Mouse (Mus musculus) hindbrain, embryonic 11.5 days (tissue): ENCODE measurements around the gene Zeb2. TPM values are rescaled to one million over a fixed set of nuclear protein-coding genes. Genes with fewer than 3 reads are reported as not detected.

ENCODE experiments used
- ATAC-seq: fragments of 200-750 bp; cut with Nextera tagmentation; 2 replicates; pipeline ENCODE4 v1.8.0; 2017; ENCODE audit warnings: mild to moderate bottlenecking, moderate TSS enrichment, moderate library complexity; ENCODE audit not compliant: low FRiP score
- DNase-seq: peaks from one replicate; pipeline ENCODE4 v3.0.0-alpha.2; 2015; ENCODE audit warnings: low spot score
- H3K27ac ChIP-seq: fragments of 300-500 bp; sonication (generic); 2 replicates; pipeline ENCODE4 v1.5.1; 2014; ENCODE audit warnings: mild to moderate bottlenecking, low read depth, low read length
- H3K27me3 ChIP-seq: fragments of 300-500 bp; sonication (generic); 2 replicates; pipeline ENCODE4 v1.6.1; 2014; ENCODE audit warnings: mild to moderate bottlenecking, low read length, moderate library complexity, mixed read lengths; ENCODE audit not compliant: control insufficient read depth, insufficient read depth
- H3K36me3 ChIP-seq: fragments of 300-500 bp; sonication (generic); 2 replicates; pipeline ENCODE4 v1.6.1; 2014; ENCODE audit warnings: mild to moderate bottlenecking, low read length, moderate library complexity, mixed read lengths; ENCODE audit not compliant: control insufficient read depth, insufficient read depth
- H3K4me1 ChIP-seq: fragments of 300-500 bp; sonication (generic); replicated peaks from 2 replicates; pipeline ENCODE4 v1.6.1; 2014; ENCODE audit warnings: low read length, mixed read lengths; ENCODE audit not compliant: control insufficient read depth, insufficient read depth
- H3K4me2 ChIP-seq: fragments of 300-500 bp; sonication (generic); replicated peaks from 2 replicates; pipeline ENCODE4 v1.6.1; 2014; ENCODE audit warnings: mild to moderate bottlenecking, low read depth, low read length
- H3K4me3 ChIP-seq: fragments of 300-500 bp; sonication (generic); 2 replicates; pipeline ENCODE4 v1.5.1; 2014; ENCODE audit warnings: low read depth, low read length
- H3K9ac ChIP-seq: fragments of 300-500 bp; sonication (generic); 2 replicates; pipeline ENCODE4 v1.6.1; 2014; ENCODE audit warnings: low read depth, low read length
- H3K9me3 ChIP-seq: fragments of 300-500 bp; sonication (generic); 2 replicates; pipeline ENCODE4 v1.6.1; 2016; ENCODE audit warnings: low read length; ENCODE audit not compliant: control insufficient read depth
- WGBS: fragments of 180-500 bp; shearing (Covaris S2); extraction: QIAGEN DNeasy Blood & Tissue Kit; methylation state at CpG from one replicate; pipeline ENCODE4 v1.1.7; 2014; 5-methylcytosine and 5-hydroxymethylcytosine counted together
- polyA plus RNA-seq: library from polyadenylated mRNA; unstranded; fragments of >200 nt; fragmentation: Nextera tagmentation; extraction: Ambion mirVana; gene quantifications from 2 replicates; pipeline ENCODE4 v1.2.1, GENCODE M21; 2014

The Zeb2 gene
- polyA plus RNA-seq, 1 experiment from 2014 or later: 58.8 TPM

DNA sequence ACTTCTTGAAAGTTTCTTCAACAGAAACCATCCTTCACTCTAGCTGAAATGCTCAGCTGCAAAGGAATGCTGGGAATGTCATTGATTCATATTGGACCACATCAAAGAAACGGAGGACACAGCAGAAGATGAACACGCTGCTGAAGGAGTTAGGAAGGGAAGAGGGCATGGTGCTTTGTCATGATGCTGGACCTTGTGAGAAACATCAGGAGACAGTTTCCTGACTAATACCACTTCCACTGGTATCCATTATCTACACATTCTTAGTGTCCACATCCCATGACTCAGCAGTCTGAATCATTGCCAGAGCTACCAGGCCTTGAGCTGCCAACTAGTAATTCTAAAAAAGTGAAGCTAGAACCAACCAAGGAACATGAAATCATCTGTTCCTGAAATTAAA is 148.0 kb downstream of the Zeb2 start:
- 85% methylated on average over 2 of the region's 2 CpGs for WGBS
- Histone ChIP-seq H3K27me3 (no peaks in the 10 kb centered on the region), H3K4me2 (no peak overlapping the region), H3K9me3 (no peaks in the 10 kb centered on the region), H3K4me1 (no peaks in the 10 kb centered on the region), H3K27ac (no peak overlapping the region), H3K36me3 (no peaks in the 10 kb centered on the region), H3K4me3 (no peak overlapping the region), H3K9ac (no peak overlapping the region)
- no peak for ATAC-seq
- no peak for DNase-seq

DNA sequence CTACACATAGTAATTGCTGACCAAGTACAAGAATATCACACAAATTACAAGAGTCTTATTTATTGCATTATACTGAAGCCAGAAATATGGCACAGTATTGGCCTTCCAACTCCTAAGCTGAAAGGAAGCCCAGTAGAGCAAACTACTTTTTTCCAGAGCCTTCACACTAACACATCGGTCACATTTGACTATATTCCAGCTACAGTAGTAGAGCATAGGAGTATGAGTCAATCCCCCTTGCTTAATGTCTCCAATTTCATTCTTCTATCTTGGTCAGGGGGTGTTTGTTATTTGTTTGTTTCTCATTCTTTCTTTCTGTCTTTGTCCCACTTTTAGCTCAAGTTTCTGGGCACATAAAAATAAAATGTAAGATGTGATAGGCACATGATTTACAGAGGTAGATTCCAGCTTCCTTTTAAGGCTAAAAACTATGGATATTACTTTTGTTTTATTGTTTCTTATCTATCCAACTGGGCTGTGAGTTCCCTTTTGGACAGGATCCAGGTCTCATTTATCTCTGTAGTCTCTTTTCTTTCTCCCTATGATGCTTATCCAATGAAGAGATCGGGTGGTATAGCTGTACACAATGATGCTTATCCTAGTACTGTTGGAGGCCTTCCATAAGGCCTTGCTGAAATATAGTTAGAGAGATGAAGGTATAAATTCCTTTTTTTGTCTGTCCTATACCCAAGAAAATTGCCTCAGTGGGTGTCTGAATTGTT is 151.2 kb downstream of the Zeb2 start:
- Histone ChIP-seq H3K4me1 (no peaks in the 10 kb centered on the region), H3K36me3 (no peaks in the 10 kb centered on the region), H3K27ac (no peak overlapping the region), H3K27me3 (no peaks in the 10 kb centered on the region), H3K4me3 (no peak overlapping the region), H3K4me2 (no peak overlapping the region), H3K9ac (no peak overlapping the region), H3K9me3 (no peaks in the 10 kb centered on the region)
- 89% methylated on average over 2 of the region's 2 CpGs for WGBS
- DNase-seq (no peak), ATAC-seq (no peak)

DNA sequence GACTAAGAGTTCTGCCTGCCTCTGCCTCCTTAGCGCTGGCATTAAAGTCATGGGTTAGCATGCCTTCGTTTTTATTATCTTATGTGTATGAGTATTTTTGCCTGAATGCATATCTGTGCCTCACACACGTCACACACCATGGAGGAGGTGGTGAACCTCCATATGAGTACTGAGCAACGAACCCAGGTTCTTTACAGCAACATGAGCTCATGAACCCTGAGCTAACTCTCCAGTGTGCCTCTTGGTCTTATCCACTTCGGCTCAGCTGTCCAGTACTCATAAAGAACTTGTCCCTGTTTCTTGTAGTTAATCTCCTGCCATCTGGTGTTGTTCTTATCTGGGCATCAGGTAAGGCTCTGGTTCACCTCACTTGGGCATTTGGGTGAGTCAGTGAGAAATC is 154.6 kb downstream of the Zeb2 start:
- no peak overlapping the region for H3K4me3 ChIP-seq
- H3K9me3 ChIP-seq: no peaks in the 10 kb centered on the region
- no peaks in the 10 kb centered on the region for H3K4me1 ChIP-seq
- no peak overlapping the region for H3K27ac ChIP-seq
- no peak overlapping the region for H3K9ac ChIP-seq
- no peaks in the 10 kb centered on the region for H3K27me3 ChIP-seq
- no peak for ATAC-seq
- WGBS: 92% methylated on average over 5 of the region's 5 CpGs
- no peak overlapping the region for H3K4me2 ChIP-seq
- DNase-seq: no peak
- no peaks in the 10 kb centered on the region for H3K36me3 ChIP-seq

DNA sequence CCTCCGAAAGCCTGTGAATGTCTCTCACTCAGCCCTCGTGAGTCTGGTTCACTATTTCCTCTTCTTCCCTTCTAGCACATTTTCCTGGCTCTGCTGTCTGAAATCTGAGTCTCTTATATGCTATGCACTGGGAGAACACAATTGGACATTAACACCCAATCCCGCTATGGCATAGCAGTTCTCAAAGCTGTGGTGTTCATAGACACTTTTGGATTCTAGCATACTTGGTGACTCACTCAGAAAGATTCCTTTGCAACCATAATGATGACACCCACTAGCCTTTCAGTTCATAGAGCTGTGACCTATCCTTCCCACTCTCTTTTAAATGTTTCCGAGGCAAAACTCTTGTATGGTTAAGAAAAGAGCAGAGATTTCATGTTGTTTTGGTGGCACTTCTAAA is 156.0 kb downstream of the Zeb2 start:
- no peaks in the 10 kb centered on the region for H3K9me3 ChIP-seq
- WGBS: 91% methylated on average over 4 of the region's 4 CpGs
- no peaks in the 10 kb centered on the region for H3K4me1 ChIP-seq
- ATAC-seq (no peak), DNase-seq (no peak)
- H3K36me3 ChIP-seq: no peaks in the 10 kb centered on the region
- no peak overlapping the region for H3K4me3 ChIP-seq
- H3K9ac ChIP-seq: no peak overlapping the region
- no peak overlapping the region for H3K27ac ChIP-seq
- H3K4me2 ChIP-seq: no peak overlapping the region
- H3K27me3 ChIP-seq: no peaks in the 10 kb centered on the region

DNA sequence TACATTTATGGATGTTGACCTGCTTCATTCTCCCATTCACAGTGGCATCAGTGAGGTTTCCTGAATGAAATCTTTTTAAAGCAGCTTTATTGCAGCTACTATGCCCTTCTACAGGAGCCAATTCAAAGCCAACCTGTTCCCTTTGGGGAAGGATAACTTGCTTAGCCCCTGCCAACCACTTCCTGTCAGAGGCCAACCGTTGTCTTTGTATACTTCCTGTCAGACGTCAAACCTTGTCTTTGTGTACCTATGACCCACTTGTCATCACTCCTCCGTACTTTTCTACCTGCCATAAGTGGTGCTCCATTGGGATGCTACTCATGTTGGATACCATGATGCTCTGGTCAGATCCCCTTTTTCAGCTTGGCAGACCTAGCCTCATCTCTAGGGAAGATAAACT is 156.6 kb downstream of the Zeb2 start:
- Histone ChIP-seq H3K4me2 (no peak overlapping the region), H3K9me3 (no peaks in the 10 kb centered on the region), H3K27ac (no peak overlapping the region), H3K9ac (no peak overlapping the region), H3K27me3 (no peaks in the 10 kb centered on the region), H3K36me3 (no peaks in the 10 kb centered on the region), H3K4me3 (no peak overlapping the region), H3K4me1 (no peaks in the 10 kb centered on the region)
- no peak for DNase-seq
- 86% methylated on average over 3 of the region's 3 CpGs for WGBS
- no peak for ATAC-seq

DNA sequence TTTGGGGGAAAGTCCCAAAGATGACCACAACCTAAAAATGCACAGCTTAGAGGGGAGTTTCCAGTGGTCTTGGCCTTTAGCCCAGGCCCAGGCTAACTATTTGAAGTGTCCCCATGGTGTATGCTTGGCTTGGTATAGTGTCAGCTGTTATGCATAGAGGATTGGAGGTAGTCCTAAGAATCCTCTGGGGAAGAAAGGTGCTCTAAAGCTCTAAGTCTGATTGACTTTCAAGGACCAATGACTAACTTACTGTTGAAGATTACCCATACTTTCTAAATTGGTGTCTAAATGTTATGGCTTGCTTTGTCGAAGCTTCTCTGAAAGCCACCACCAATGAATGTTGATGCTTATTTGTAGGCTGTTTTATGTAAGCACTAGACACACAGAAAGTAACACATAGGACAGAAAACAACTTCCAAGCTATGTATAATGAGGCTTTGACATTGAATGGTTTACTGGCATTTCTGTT is 159.8 kb downstream of the Zeb2 start:
- Histone ChIP-seq H3K27me3 (no peaks in the 10 kb centered on the region), H3K4me3 (no peak overlapping the region), H3K36me3 (no peaks in the 10 kb centered on the region), H3K9me3 (no peaks in the 10 kb centered on the region), H3K4me1 (no peaks in the 10 kb centered on the region), H3K9ac (no peak overlapping the region), H3K27ac (no peak overlapping the region), H3K4me2 (no peak overlapping the region)
- WGBS: 94% methylated on average over 1 of the region's 1 CpGs
- ATAC-seq: no peak
- no peak for DNase-seq

DNA sequence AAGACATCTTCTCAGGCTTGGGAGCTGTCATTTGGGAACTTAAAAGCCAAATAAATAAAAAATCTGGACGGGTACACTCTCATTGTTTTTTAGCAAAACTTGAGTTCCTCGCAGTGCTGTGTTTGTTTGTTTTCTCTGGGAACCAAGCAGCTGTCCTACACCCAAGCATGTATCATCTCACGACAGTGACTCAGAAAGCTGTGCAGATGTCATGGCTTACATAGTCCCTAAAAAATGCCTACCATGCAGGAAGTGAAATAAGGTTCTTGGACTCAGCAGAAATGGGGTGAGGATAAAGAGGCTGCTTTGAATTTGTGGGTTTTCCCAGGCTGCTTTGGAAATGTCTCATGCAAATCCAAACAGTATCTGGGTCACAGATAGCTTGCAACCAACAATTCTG is 161.0 kb downstream of the Zeb2 start:
- Histone ChIP-seq H3K9me3 (no peaks in the 10 kb centered on the region), H3K36me3 (no peaks in the 10 kb centered on the region), H3K4me2 (no peak overlapping the region), H3K4me1 (no peaks in the 10 kb centered on the region), H3K4me3 (no peak overlapping the region), H3K27me3 (no peaks in the 10 kb centered on the region), H3K27ac (no peak overlapping the region), H3K9ac (no peak overlapping the region)
- ATAC-seq (no peak), DNase-seq (no peak)
- 61% methylated on average over 3 of the region's 3 CpGs for WGBS

DNA sequence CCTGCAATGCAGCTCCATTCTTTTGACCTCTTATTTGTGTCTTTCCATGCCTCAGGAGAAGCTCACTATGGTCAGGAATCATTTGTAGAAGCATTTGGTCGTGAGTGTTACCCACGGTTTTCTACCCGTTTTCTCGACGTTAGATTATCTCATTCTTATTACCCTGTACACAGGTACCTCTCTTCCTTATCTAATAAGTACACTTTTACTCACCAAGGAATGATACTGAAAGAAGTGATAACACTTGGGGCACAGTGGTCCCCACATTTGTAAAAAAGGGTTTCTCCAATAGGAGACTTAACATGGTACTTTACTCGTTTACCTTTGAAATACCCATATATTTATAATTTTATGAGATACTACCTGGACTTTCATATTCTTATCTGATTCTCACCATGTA is 161.7 kb downstream of the Zeb2 start:
- H3K27me3 ChIP-seq: no peaks in the 10 kb centered on the region
- no peak for DNase-seq
- no peak overlapping the region for H3K27ac ChIP-seq
- ATAC-seq: no peak
- no peaks in the 10 kb centered on the region for H3K9me3 ChIP-seq
- H3K4me3 ChIP-seq: no peak overlapping the region
- no peak overlapping the region for H3K4me2 ChIP-seq
- H3K9ac ChIP-seq: no peak overlapping the region
- H3K36me3 ChIP-seq: no peaks in the 10 kb centered on the region
- H3K4me1 ChIP-seq: no peaks in the 10 kb centered on the region
- 93% methylated on average over 6 of the region's 6 CpGs for WGBS

DNA sequence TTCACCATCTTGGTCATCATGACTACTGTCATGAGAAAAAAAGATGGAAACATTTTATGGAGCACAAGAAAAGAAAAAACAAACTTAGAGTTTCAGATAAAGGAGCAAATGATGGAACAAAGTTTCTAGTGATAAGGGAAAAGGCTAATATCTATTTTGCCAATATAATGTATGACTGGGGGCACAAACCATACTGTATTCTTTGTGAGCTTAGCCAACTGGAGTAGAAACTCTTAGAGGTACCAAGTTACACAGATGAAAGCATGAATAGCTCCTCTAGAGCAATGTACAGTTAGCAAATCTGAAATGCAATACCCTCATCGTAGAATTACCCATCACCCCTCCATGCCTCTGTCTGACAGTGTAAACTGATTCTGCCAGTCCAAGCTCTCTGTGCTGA is 163.0 kb downstream of the Zeb2 start:
- Histone ChIP-seq H3K36me3 (no peaks in the 10 kb centered on the region), H3K9me3 (no peaks in the 10 kb centered on the region), H3K4me2 (no peak overlapping the region), H3K27me3 (no peaks in the 10 kb centered on the region), H3K9ac (no peak overlapping the region), H3K4me1 (no peaks in the 10 kb centered on the region), H3K27ac (no peak overlapping the region), H3K4me3 (no peak overlapping the region)
- no peak for DNase-seq
- WGBS: 92% methylated on average over 1 of the region's 1 CpGs
- ATAC-seq: no peak
